Mouse (Mus musculus): ENCODE results near the gene Clcn7.

Gene Clcn7

GRCm38 (mm10) chr17:25210680-25211466 is 77.7 kb downstream of the Clcn7 start:
- no peak for DNase-seq (ENCODE audit: extremely low read depth, low read depth)

- no peak for DNase-seq (ENCODE audit: extremely low read depth, low read depth)
Observed at GRCm38 (mm10) chr17:25211705-25212104, 78.5 kb downstream of the Clcn7 start.
